Mouse (Mus musculus) heart, postnatal 10 days (tissue): Measurements from ENCODE around the gene Irgm2. TPM values are rescaled to one million over a fixed set of nuclear protein-coding genes. Genes with fewer than 3 reads are reported as not detected.

Experiments used
- DNase-seq, 2 experiments: peaks; one replicate each; pipeline ENCODE4 v3.0.0; 2021
- intact Hi-C: fragments of 180-260 bp; cut with DNase I; formaldehyde crosslinking; loops from one replicate; pipeline ENCODE4 v1.15.1; 2025
- total RNA-seq, 2 experiments: library from RNA; stranded (reverse); gene quantifications; 2 replicates each; pipeline ENCODE4 v1.2.3; 2021

The Irgm2 gene
- total RNA-seq, 2 experiments from 2014 or later: 5.1 to 7.4 TPM

DNA sequence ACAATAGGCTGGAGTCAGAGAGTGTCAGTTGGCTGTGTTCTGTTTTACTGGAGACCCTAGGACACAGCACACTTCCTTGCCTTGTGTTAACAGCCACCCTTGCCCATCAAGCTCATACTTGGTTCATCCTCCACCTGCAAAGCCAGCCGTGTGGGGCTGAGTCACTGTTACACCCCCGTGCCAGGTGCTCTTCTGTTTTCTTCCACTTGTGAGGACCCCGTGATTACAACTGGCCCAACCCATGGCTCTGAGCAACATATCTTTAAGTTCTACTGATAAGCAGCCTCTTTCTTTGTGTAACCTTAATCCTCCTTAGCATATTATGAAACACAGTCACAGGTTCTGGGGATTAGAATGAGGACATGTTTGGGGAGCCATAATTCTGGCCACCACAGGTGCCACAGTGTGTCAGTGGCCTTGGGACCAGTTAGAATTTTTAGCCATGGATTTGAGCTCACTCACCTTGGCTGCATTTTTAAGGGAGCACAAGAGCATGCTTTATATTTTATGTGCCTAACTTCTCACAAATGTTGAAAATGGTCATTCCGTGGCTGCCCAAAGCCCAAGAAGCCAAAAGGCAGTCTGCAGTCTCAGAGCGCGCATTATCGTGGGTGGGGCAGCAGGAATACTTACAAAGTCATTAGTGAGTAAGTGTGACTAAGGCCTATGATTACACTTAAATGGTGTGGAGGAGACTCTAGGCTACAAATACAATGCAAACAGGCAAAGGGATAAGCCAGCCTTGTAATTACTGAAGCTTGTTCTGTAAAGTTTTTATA is 50.0 kb downstream of the Irgm2 start:
- DNase-seq: no peak
- intact Hi-C loops: no loop called here

DNA sequence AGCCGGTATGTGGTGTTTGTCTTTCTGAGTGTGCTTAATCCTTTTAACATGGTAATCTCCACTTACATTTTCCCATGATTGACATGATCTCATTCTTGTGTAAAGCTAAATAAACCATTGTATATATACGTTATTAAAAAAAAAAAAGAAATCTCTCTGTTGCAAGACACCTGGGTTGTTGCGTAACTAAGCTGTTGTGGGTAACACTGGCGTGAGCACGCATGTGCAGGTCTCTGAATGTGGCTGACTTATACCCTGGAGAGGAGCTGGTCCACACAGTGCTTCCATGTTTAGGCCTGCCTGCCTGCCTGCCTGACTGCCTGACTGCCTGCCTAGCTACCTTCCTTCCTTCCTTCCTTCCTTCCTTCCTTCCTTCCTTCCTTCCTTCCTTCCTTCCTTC is 51.1 kb downstream of the Irgm2 start:
- intact Hi-C loops: no loop called here
- no peak for DNase-seq

DNA sequence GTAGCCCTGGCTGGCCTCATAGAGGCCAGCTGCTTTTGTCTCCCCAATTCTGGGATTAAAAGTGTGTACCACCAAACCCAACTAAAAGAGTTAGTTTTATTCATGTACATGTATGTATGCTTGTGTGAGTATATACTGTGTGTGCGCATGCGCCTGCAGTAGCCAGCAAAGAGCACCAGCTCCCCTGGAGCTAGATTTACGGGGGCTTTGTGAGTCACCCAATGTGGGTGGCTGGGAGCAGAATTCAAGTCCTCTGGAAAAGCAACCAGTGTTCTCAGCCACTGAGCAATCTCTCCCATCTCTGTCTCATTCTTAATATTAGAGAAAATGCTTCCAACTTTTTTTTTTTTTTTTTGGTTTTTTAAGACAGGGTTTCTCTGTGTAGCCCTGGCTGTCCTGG is 55.0 kb downstream of the Irgm2 start:
- intact Hi-C loops: no loop called here
- no peak for DNase-seq

DNA sequence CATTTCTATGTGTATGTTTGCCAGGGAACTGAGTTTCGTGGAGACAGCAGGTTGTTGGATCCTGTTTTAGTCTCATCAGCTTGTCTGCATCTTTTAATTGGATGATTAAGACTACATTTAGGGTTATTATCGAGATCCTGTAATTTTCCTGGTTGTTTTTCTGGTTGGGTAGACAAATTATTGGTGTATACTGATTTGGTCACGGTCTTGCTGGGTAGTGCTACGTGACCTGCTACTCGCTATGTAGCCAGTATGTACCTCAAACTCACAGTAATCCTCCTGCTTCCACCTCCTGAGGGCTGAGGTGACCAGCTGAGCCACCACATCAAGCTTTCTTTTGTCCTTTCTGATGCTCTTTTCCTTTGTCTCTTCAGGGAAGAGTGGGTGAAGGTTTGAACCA is 58.4 kb downstream of the Irgm2 start:
- no peak for DNase-seq
- intact Hi-C loops: no loop called here

DNA sequence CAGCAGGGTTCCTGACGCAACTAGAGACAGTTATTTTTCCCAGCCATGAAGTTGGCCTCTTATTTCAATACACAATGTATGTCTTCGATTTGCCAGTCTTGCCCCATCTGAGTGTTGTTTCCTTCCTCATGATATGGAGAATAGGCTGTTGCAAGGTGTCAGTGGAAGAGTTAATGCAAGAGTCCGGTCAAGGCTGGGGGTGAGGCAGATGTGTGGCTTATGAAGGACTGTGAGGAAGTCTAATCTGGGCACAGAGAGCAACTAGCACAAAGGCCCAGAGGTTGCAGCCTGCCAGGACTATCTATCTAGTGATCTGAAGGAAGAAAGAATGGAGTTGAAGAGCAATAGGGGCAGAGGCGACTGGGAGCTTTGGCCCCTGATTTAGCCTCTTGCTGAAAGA is 60.7 kb downstream of the Irgm2 start:
- intact Hi-C loops: no loop called here
- no peak for DNase-seq

DNA sequence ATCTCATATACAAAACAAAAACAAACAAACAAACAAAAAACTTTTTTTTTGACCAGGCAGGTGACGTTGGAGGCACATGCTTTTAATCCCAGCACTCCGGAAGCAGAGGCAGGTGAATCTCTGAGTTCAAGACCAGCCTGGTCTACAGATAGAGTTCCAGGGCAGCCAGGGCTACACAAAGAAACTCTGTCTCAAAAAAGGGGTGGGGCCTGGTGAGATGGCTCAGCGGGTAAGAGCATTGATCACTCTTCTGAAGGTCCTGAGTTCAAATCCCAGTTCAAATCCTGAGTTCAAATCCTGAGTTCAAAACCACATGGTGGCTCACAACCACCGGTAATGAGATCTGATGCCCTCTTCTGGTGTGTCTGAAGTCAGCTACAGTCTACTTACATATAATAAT is 62.4 kb downstream of the Irgm2 start:
- intact Hi-C loops: no loop called here
- no peak for DNase-seq

DNA sequence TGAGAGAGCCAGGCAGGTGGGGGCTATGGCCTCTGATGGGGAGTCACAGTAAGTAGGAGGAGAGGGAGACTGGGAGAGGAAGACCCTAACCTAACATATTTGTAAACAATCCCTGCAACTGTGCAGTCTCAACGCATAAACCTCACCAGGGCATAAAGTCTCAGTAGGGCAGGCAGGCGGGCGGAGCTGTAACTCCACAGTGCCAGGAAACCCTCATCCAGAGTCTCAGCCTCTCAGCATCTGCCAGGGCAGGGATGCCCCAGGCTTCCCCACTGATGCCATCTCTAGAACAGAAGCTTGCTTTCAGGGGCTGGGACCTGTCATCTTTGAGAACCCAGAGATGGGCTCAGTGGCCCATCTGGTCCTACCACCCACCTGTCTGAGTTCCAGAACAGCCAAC is 62.9 kb downstream of the Irgm2 start:
- DNase-seq: no peak
- intact Hi-C loops: no loop called here

DNA sequence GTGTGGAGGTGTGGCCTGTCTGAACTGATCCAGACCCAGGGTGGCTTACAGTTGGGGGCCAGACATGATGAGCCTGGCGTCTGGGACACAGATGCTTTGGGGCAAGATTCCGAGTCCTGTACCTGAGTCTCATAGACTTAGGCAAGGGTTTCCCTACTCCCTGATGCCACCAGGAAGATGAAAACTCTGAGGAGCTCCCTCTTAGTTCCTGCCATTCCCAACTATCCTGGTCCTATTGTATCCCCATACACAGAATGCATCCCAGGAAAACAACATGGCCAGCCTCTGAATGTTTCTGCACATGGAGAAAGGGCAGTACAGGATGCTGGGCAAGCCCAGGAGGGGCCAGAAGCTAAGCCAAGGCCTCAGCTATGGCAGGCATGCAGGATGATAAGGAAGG is 64.1 kb downstream of the Irgm2 start:
- DNase-seq: no peak
- intact Hi-C loops: no loop called here

DNA sequence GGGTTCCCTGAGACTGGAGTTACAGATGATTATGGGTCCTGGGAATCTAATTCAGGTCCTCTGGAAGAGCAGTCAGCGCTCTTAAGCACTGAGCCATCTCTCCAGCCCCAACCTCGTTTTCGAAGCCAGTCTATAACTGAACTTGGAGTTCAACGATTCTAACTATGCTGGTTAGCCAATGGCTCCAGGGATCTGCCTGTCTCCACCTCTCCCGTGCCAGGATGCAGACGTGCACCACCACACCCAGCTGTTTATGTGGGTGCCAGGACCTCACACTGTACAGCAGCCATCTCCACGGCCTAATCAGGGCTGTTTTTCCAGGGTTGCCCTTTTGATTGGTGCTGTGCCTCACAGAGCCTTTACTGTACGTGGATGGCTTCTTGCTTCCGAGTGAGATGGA is 65.1 kb downstream of the Irgm2 start:
- intact Hi-C loops: no loop called here
- no peak for DNase-seq

DNA sequence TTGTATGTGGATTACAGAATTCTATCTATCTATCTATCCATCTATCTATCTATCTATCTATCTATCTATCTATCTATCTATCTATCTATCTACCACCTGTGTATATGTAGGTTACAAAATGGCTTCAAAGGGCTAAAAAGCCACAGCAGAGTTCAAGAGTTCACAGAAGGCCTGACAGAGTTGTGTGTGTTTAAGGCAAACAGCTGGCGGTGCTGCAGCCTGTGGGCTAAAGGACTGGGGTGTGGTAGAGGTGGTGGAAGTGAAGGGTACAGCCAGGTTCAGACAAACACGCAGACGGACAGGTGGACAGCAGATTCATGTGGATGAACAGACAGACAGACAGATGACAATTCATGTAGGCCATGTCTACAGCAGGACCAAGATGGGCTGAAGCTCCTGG is 68.9 kb downstream of the Irgm2 start:
- intact Hi-C loops: no loop called here
- no peak for DNase-seq

Other genes starting within 250 kb of the Irgm2 start
- gene Larp1, start 190.6 kb upstream of the Irgm2 start, total RNA-seq: 10 to 100 TPM; 57.8 to 61.3 TPM
- gene Gm12248, start 106.5 kb upstream of the Irgm2 start, total RNA-seq: not detected
- 10 to 100 TPM; 42.6 to 46.9 TPM for gene Cnot8, start 95.5 kb upstream of the Irgm2 start, total RNA-seq
- gene Gemin5, start 31.1 kb upstream of the Irgm2 start, total RNA-seq: 10 to 100 TPM; 10.2 to 11.9 TPM
- 10 to 100 TPM; 49.5 to 54.2 TPM for gene Mrpl22, start 28.0 kb upstream of the Irgm2 start, total RNA-seq
- 1 to 10 TPM; 3.1 to 5.1 TPM for gene Igtp, start 62 bp upstream of the Irgm2 start, total RNA-seq
- not detected for gene 4930438A08Rik, start 75.2 kb downstream of the Irgm2 start, total RNA-seq
- gene Zfp692, start 107.5 kb downstream of the Irgm2 start, total RNA-seq: 1 to 10 TPM; 4.5 TPM
- gene Zfp672, start 130.7 kb downstream of the Irgm2 start, total RNA-seq: 10 to 100 TPM; 48.5 to 51.4 TPM
- 10 to 100 TPM; 44.3 to 44.8 TPM for gene Sh3bp5l, start 131.1 kb downstream of the Irgm2 start, total RNA-seq
- gene Lypd8, start 179.4 kb downstream of the Irgm2 start, total RNA-seq: under 1 TPM in 1 of 2 experiments, not detected in 1; 0.22 TPM
- gene 1810065E05Rik, start 221.5 kb downstream of the Irgm2 start, total RNA-seq: not detected
- not detected for gene Gm12253, start 232.9 kb downstream of the Irgm2 start, total RNA-seq